Mouse (Mus musculus): ENCODE results near the gene Trim63. TPM values are rescaled to one million over a fixed set of nuclear protein-coding genes. Genes with fewer than 3 reads are reported as not detected.
"Not testable (repeated sequence)": the region's sequence is repeated elsewhere in the genome, so short reads cannot be mapped to it uniquely, and the experiment has no call there.

Trim63 gene
- total RNA-seq, 2 experiments from 2014 or later: 0.32 TPM; not detected in 1

GRCm38 (mm10) chr4:134341231-134341630 lies 26.3 kb downstream of the Trim63 start:
- DNase-seq (ENCODE audit: low spot score in 2 of 2): not testable (repeated sequence)

- DNase-seq (ENCODE audit: low spot score in 2 of 2): no peak
Measured at GRCm38 (mm10) chr4:134342213-134342779, 27.4 kb downstream of the Trim63 start.

GRCm38 (mm10) chr4:134343071-134344031 lies 28.4 kb downstream of the Trim63 start, which contains the start of gene Slc30a2:
TSS of gene Slc30a2 (plus strand) at chr4:134343181.
- peak in 1 of 2 experiments; percentile 54 for DNase-seq (ENCODE audit: low spot score in 2 of 2)

GRCm38 (mm10) chr4:134344620-134345019 lies 29.7 kb downstream of the Trim63 start:
- no peak for DNase-seq (ENCODE audit: low spot score in 2 of 2)

- DNase-seq (ENCODE audit: low spot score in 2 of 2): no peak
Measured at GRCm38 (mm10) chr4:134345802-134346201, 30.9 kb downstream of the Trim63 start.

- DNase-seq (ENCODE audit: low spot score in 2 of 2): no peak
Measured at GRCm38 (mm10) chr4:134348078-134348477, 33.2 kb downstream of the Trim63 start.

- DNase-seq (ENCODE audit: low spot score in 2 of 2): no peak
Measured at GRCm38 (mm10) chr4:134348545-134348944, 33.6 kb downstream of the Trim63 start.

- no peak for DNase-seq (ENCODE audit: low spot score in 2 of 2)
Measured at GRCm38 (mm10) chr4:134349829-134350228, 34.9 kb downstream of the Trim63 start.

GRCm38 (mm10) chr4:134350641-134351040 lies 35.7 kb downstream of the Trim63 start:
- DNase-seq (ENCODE audit: low spot score in 2 of 2): no peak

- no peak for DNase-seq (ENCODE audit: low spot score in 2 of 2)
Measured at GRCm38 (mm10) chr4:134351329-134352260, 36.7 kb downstream of the Trim63 start.

- DNase-seq (ENCODE audit: low spot score in 2 of 2): no peak
Measured at GRCm38 (mm10) chr4:134352261-134352707, 37.4 kb downstream of the Trim63 start.

GRCm38 (mm10) chr4:134352929-134353328 lies 38.0 kb downstream of the Trim63 start:
- DNase-seq (ENCODE audit: low spot score in 2 of 2): no peak

GRCm38 (mm10) chr4:134353527-134354409 lies 38.8 kb downstream of the Trim63 start:
- peak in 1 of 2 experiments; percentile 36 for DNase-seq (ENCODE audit: low spot score in 2 of 2)

- peak; percentile 62 to 74 for DNase-seq (ENCODE audit: low spot score in 2 of 2)
Measured at GRCm38 (mm10) chr4:134355841-134356452, 41.0 kb downstream of the Trim63 start.

GRCm38 (mm10) chr4:134356591-134357460 lies 41.9 kb downstream of the Trim63 start:
- peak; percentile 79 to 83 for DNase-seq (ENCODE audit: low spot score in 2 of 2)

- DNase-seq (ENCODE audit: low spot score in 2 of 2): no peak
Measured at GRCm38 (mm10) chr4:134357461-134357771, 42.5 kb downstream of the Trim63 start.

- DNase-seq (ENCODE audit: low spot score in 2 of 2): no peak
Measured at GRCm38 (mm10) chr4:134359649-134360048, 44.7 kb downstream of the Trim63 start.

- DNase-seq (ENCODE audit: low spot score in 2 of 2): no peak
Measured at GRCm38 (mm10) chr4:134361215-134361614, 46.3 kb downstream of the Trim63 start.

GRCm38 (mm10) chr4:134362124-134362523 lies 47.2 kb downstream of the Trim63 start:
- peak in 1 of 2 experiments; percentile 54 for DNase-seq (ENCODE audit: low spot score in 2 of 2)
